Mouse (Mus musculus): ENCODE measurements around the gene Elp4. TPM values are rescaled to one million over a fixed set of nuclear protein-coding genes. Genes with fewer than 3 reads are reported as not detected.

Elp4 gene
- polyA plus RNA-seq, 1 experiment from 2014 or later, result 32.4 TPM

GRCm38 (mm10) chr2:105908351-105908750 lies 4.0 kb upstream of the Elp4 start:
- H3K4me2 ChIP-seq (ENCODE audit: low read length), result no peak overlapping the region
- H3K9me3 ChIP-seq (ENCODE audit: control insufficient read depth, low read length), result no peaks in the 10 kb centered on the region
- WGBS, result 86% methylated on average over 5 of the region's 5 CpGs
- H3K4me3 ChIP-seq (ENCODE audit: low read depth, low read length), result no peak overlapping the region
- ATAC-seq (replicated peaks; ENCODE audit: low FRiP score, low TSS enrichment, low read depth) (no peak), DNase-seq (ENCODE audit: low spot score) (no peak)
- no peaks in the 10 kb centered on the region for H3K27me3 ChIP-seq (replicated peaks; ENCODE audit: control insufficient read depth, insufficient read depth, low read length)
- H3K36me3 ChIP-seq (ENCODE audit: control insufficient read depth, insufficient read depth, low read length), result peaks cover 4% of the 10 kb centered on the region; the same call in 1 of the 2 replicates
- 0 out of 2 replicates have a peak, but pooled peaks cover 8% of the 10 kb centered on the region for H3K4me1 ChIP-seq (replicated peaks; ENCODE audit: control insufficient read depth, insufficient read depth, low read length)
- H3K9ac ChIP-seq (ENCODE audit: low read length), result no peak overlapping the region
- H3K27ac ChIP-seq (ENCODE audit: low read depth), result no peak overlapping the region

GRCm38 (mm10) chr2:105904757-105905146 lies 388 bp upstream of the Elp4 start:
- Histone ChIP-seq H3K9me3 (ENCODE audit: control insufficient read depth, low read length) (no peaks in the 10 kb centered on the region), H3K27ac (ENCODE audit: low read depth) (0 out of 2 replicates have a peak overlapping the region, but pooled peaks have one; percentile 16), H3K36me3 (ENCODE audit: control insufficient read depth, insufficient read depth, low read length) (no peaks in the 10 kb centered on the region), H3K4me2 (ENCODE audit: low read length) (peak overlapping the region; percentile 75), H3K27me3 (replicated peaks; ENCODE audit: control insufficient read depth, insufficient read depth, low read length) (no peaks in the 10 kb centered on the region), H3K9ac (ENCODE audit: low read length) (peak overlapping the region; percentile 76), H3K4me3 (ENCODE audit: low read depth, low read length) (peak overlapping the region; percentile 82), H3K4me1 (replicated peaks; ENCODE audit: control insufficient read depth, insufficient read depth, low read length) (0 out of 2 replicates have a peak, but pooled peaks cover 8% of the 10 kb centered on the region)
- DNase-seq (ENCODE audit: low spot score) (no peak), ATAC-seq (replicated peaks; ENCODE audit: low FRiP score, low TSS enrichment, low read depth) (peak; percentile 56)
- WGBS, result under 1% methylated on average over 12 of the region's 12 CpGs

GRCm38 (mm10) chr2:105890816-105891215 lies 13.5 kb downstream of the Elp4 start:
- ATAC-seq (replicated peaks; ENCODE audit: low FRiP score, low TSS enrichment, low read depth) (no peak), DNase-seq (ENCODE audit: low spot score) (no peak)
- no peaks in the 10 kb centered on the region for H3K9me3 ChIP-seq (ENCODE audit: control insufficient read depth, low read length)
- H3K27me3 ChIP-seq (replicated peaks; ENCODE audit: control insufficient read depth, insufficient read depth, low read length), result no peaks in the 10 kb centered on the region
- no peaks in the 10 kb centered on the region for H3K36me3 ChIP-seq (ENCODE audit: control insufficient read depth, insufficient read depth, low read length)
- no peak overlapping the region for H3K9ac ChIP-seq (ENCODE audit: low read length)
- no peak overlapping the region for H3K4me3 ChIP-seq (ENCODE audit: low read depth, low read length)
- H3K4me1 ChIP-seq (replicated peaks; ENCODE audit: control insufficient read depth, insufficient read depth, low read length), result no peaks in the 10 kb centered on the region
- H3K4me2 ChIP-seq (ENCODE audit: low read length), result no peak overlapping the region
- no peak overlapping the region for H3K27ac ChIP-seq (ENCODE audit: low read depth)

- H3K27ac ChIP-seq (ENCODE audit: low read depth), result no peak overlapping the region
- H3K4me3 ChIP-seq (ENCODE audit: low read depth, low read length), result no peak overlapping the region
- no peaks in the 10 kb centered on the region for H3K4me1 ChIP-seq (replicated peaks; ENCODE audit: control insufficient read depth, insufficient read depth, low read length)
- WGBS, result 89% methylated on average over 1 of the region's 1 CpGs
- ATAC-seq (replicated peaks; ENCODE audit: low FRiP score, low TSS enrichment, low read depth), result no peak
- no peak overlapping the region for H3K9ac ChIP-seq (ENCODE audit: low read length)
- no peaks in the 10 kb centered on the region for H3K27me3 ChIP-seq (replicated peaks; ENCODE audit: control insufficient read depth, insufficient read depth, low read length)
- no peak for DNase-seq (ENCODE audit: low spot score)
- no peak overlapping the region for H3K4me2 ChIP-seq (ENCODE audit: low read length)
- H3K36me3 ChIP-seq (ENCODE audit: control insufficient read depth, insufficient read depth, low read length), result no peaks in the 10 kb centered on the region
- no peaks in the 10 kb centered on the region for H3K9me3 ChIP-seq (ENCODE audit: control insufficient read depth, low read length)
These were observed 31.0 kb downstream of the Elp4 start for GRCm38 (mm10) chr2:105873403-105873802.

- H3K36me3 ChIP-seq (ENCODE audit: control insufficient read depth, insufficient read depth, low read length), result no peaks in the 10 kb centered on the region
- WGBS, result 70% methylated on average over 2 of the region's 2 CpGs
These were observed 49.6 kb downstream of the Elp4 start for GRCm38 (mm10) chr2:105854740-105855139.

GRCm38 (mm10) chr2:105852971-105853370 lies 51.4 kb downstream of the Elp4 start:
- no peak overlapping the region for H3K4me3 ChIP-seq (ENCODE audit: low read depth, low read length)
- H3K36me3 ChIP-seq (ENCODE audit: control insufficient read depth, insufficient read depth, low read length), result no peaks in the 10 kb centered on the region
- ATAC-seq (replicated peaks; ENCODE audit: low FRiP score, low TSS enrichment, low read depth) (no peak), DNase-seq (ENCODE audit: low spot score) (no peak)
- no peak overlapping the region for H3K9ac ChIP-seq (ENCODE audit: low read length)
- no peaks in the 10 kb centered on the region for H3K4me1 ChIP-seq (replicated peaks; ENCODE audit: control insufficient read depth, insufficient read depth, low read length)
- no peaks in the 10 kb centered on the region for H3K27me3 ChIP-seq (replicated peaks; ENCODE audit: control insufficient read depth, insufficient read depth, low read length)
- WGBS, result 96% methylated on average over 2 of the region's 2 CpGs
- H3K27ac ChIP-seq (ENCODE audit: low read depth), result no peak overlapping the region
- no peak overlapping the region for H3K4me2 ChIP-seq (ENCODE audit: low read length)
- H3K9me3 ChIP-seq (ENCODE audit: control insufficient read depth, low read length), result no peaks in the 10 kb centered on the region

More at GRCm38 (mm10) chr2:105854740-105855139, 49.6 kb downstream of the Elp4 start:
- H3K4me2 ChIP-seq (ENCODE audit: low read length), result no peak overlapping the region
- DNase-seq (ENCODE audit: low spot score) (no peak), ATAC-seq (replicated peaks; ENCODE audit: low FRiP score, low TSS enrichment, low read depth) (no peak)
- H3K27ac ChIP-seq (ENCODE audit: low read depth), result no peak overlapping the region
- no peak overlapping the region for H3K4me3 ChIP-seq (ENCODE audit: low read depth, low read length)
- H3K9me3 ChIP-seq (ENCODE audit: control insufficient read depth, low read length), result no peaks in the 10 kb centered on the region
- H3K9ac ChIP-seq (ENCODE audit: low read length), result no peak overlapping the region
- no peaks in the 10 kb centered on the region for H3K27me3 ChIP-seq (replicated peaks; ENCODE audit: control insufficient read depth, insufficient read depth, low read length)
- H3K4me1 ChIP-seq (replicated peaks; ENCODE audit: control insufficient read depth, insufficient read depth, low read length), result no peaks in the 10 kb centered on the region

- ATAC-seq (replicated peaks; ENCODE audit: low FRiP score, low TSS enrichment, low read depth), result no peak
- H3K36me3 ChIP-seq (ENCODE audit: control insufficient read depth, insufficient read depth, low read length), result no peaks in the 10 kb centered on the region
- no peak overlapping the region for H3K4me2 ChIP-seq (ENCODE audit: low read length)
- H3K9me3 ChIP-seq (ENCODE audit: control insufficient read depth, low read length), result no peaks in the 10 kb centered on the region
- no peak overlapping the region for H3K27ac ChIP-seq (ENCODE audit: low read depth)
- no peaks in the 10 kb centered on the region for H3K27me3 ChIP-seq (replicated peaks; ENCODE audit: control insufficient read depth, insufficient read depth, low read length)
- no peak overlapping the region for H3K9ac ChIP-seq (ENCODE audit: low read length)
- no peak for DNase-seq (ENCODE audit: low spot score)
- no peaks in the 10 kb centered on the region for H3K4me1 ChIP-seq (replicated peaks; ENCODE audit: control insufficient read depth, insufficient read depth, low read length)
- no peak overlapping the region for H3K4me3 ChIP-seq (ENCODE audit: low read depth, low read length)
These were observed 52.6 kb downstream of the Elp4 start for GRCm38 (mm10) chr2:105851714-105852293.

- no peak for ATAC-seq (replicated peaks; ENCODE audit: low FRiP score, low TSS enrichment, low read depth)
- no peak overlapping the region for H3K27ac ChIP-seq (ENCODE audit: low read depth)
- H3K4me2 ChIP-seq (ENCODE audit: low read length), result no peak overlapping the region
- no peaks in the 10 kb centered on the region for H3K4me1 ChIP-seq (replicated peaks; ENCODE audit: control insufficient read depth, insufficient read depth, low read length)
- no peaks in the 10 kb centered on the region for H3K27me3 ChIP-seq (replicated peaks; ENCODE audit: control insufficient read depth, insufficient read depth, low read length)
- no peaks in the 10 kb centered on the region for H3K9me3 ChIP-seq (ENCODE audit: control insufficient read depth, low read length)
- H3K9ac ChIP-seq (ENCODE audit: low read length), result no peak overlapping the region
- no peaks in the 10 kb centered on the region for H3K36me3 ChIP-seq (ENCODE audit: control insufficient read depth, insufficient read depth, low read length)
- 89% methylated on average over 5 of the region's 5 CpGs for WGBS
- no peak for DNase-seq (ENCODE audit: low spot score)
- no peak overlapping the region for H3K4me3 ChIP-seq (ENCODE audit: low read depth, low read length)
These were observed 61.2 kb downstream of the Elp4 start for GRCm38 (mm10) chr2:105843151-105843550.

GRCm38 (mm10) chr2:105817965-105818364 lies 86.4 kb downstream of the Elp4 start:
- Histone ChIP-seq H3K27me3 (replicated peaks; ENCODE audit: control insufficient read depth, insufficient read depth, low read length) (no peaks in the 10 kb centered on the region), H3K9me3 (ENCODE audit: control insufficient read depth, low read length) (no peaks in the 10 kb centered on the region), H3K36me3 (ENCODE audit: control insufficient read depth, insufficient read depth, low read length) (no peaks in the 10 kb centered on the region), H3K9ac (ENCODE audit: low read length) (no peak overlapping the region), H3K4me1 (replicated peaks; ENCODE audit: control insufficient read depth, insufficient read depth, low read length) (no peaks in the 10 kb centered on the region), H3K4me2 (ENCODE audit: low read length) (no peak overlapping the region), H3K27ac (ENCODE audit: low read depth) (no peak overlapping the region), H3K4me3 (ENCODE audit: low read depth, low read length) (no peak overlapping the region)
- DNase-seq (ENCODE audit: low spot score) (no peak), ATAC-seq (replicated peaks; ENCODE audit: low FRiP score, low TSS enrichment, low read depth) (no peak)
- WGBS, result 89% methylated on average over 1 of the region's 1 CpGs
